Mouse (Mus musculus) ovary, adult 10 weeks (tissue): ENCODE results near the gene Lgals8. TPM values are rescaled to one million over a fixed set of nuclear protein-coding genes. Genes with fewer than 3 reads are reported as not detected.

Source experiments
- polyA plus RNA-seq: library from polyadenylated mRNA; stranded (reverse); fragments of 350-450 nt; fragmentation: Illumina TruSeq; extraction: RNeasy Lipid Tissue Mini Kit (QIAGEN cat#74804); gene quantifications from one replicate; pipeline ENCODE4 v1.2.3, GENCODE M21; 2014

The Lgals8 gene
- 69.9 TPM for polyA plus RNA-seq

DNA sequence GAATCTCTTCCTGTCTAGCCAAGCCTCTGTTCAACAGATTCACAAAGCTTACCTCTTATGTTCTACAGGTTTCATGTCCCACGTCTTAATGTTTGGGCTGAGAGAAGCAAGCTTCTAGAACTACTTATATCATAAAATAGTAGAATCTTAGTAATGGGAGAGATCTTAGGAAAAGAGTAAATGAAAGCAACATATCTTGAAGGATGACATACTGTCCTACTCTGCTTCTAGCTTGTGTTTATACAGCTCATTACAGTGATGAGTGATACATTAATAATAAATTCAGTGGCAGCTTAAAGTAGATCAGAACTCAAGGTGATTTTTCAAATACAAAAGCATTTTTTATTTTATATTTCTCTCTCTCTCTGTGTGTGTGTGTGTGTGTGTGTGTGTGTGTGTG lies at the start of gene Lgals8:
TSS of gene Lgals8 (minus strand) at position 101 of the 400 bp plus-strand sequence.

DNA sequence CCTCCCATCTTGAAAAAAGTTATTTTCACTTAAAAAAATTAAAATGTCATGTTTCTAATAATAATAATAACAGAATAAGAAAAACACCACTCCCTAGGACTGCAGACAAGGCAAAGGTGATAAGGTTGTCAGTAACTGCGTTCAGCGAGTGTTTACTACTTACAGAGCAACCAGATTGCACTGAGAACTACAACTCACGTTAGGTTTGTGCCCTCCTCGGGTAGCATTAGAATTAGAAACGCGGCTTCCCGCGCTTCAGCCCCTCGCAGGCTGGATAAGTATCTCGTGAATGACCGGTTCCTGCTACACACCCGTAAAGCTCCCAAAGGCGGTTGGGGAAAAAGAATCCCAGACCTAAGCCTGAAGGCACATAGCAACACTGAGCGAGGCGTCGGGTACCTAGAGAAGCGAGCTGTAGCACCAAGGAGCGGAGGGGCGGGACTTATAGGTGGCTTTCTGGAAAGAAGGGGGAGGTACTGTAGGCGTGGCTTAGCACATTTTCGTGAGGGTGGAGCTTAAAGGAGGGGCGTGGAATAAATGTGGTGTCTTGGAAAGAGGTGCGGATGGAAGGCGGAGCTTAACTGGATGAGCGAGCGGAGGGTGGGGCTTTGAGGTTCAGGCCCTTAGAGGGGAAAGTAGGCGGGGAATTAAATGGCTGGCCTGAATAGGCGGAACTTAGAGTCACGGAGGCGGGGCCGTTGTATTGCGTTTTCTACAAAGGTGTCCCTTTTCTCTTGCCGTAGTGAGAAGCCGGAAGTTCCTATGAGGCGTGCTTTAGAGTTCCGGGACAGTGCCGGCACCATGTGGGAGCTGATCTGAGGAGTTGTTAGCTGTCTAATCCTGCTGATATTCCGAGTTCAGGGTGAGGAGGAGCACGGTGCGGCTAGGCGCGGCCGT lies 69.9 kb downstream of the Lgals8 start, which contains the start of gene Heatr1:
TSS of gene Heatr1 (plus strand) at position 419 of the 897 bp plus-strand sequence.

Other genes starting within 250 kb of the Lgals8 start
- 40.4 TPM for gene Mtr, start 206.8 kb downstream of the Lgals8 start, polyA plus RNA-seq
- not detected for gene Actn2, start 124.2 kb downstream of the Lgals8 start, polyA plus RNA-seq
- 18.1 TPM for gene Heatr1, start 69.9 kb downstream of the Lgals8 start, polyA plus RNA-seq
- 0.09 TPM for gene Edaradd, start 55.5 kb upstream of the Lgals8 start, polyA plus RNA-seq
- gene Ero1lb, start 100.9 kb upstream of the Lgals8 start, polyA plus RNA-seq, result 63.0 TPM